Mouse (Mus musculus): ENCODE measurements around the gene Cfl1. TPM values are rescaled to one million over a fixed set of nuclear protein-coding genes. Genes with fewer than 3 reads are reported as not detected.

Gene Cfl1
- total RNA-seq (2023) = 1,000 to 10,000 TPM; 1,462 to 1,487 TPM

GRCm38 (mm10) chr19:5490313-5490897 lies at the start of gene Cfl1:
TSS of gene Cfl1 (plus strand) at chr19:5490455.

GRCm38 (mm10) chr19:5447515-5448353 lies 42.5 kb upstream of the Cfl1 start, which contains the start of gene Fosl1:
TSS of gene Fosl1 (plus strand) at chr19:5447547.

GRCm38 (mm10) chr19:5457746-5458442 lies 32.4 kb upstream of the Cfl1 start, which contains the start of gene Ccdc85b:
TSS of gene Ccdc85b (minus strand) at chr19:5457894.

GRCm38 (mm10) chr19:5460465-5460911 lies 29.8 kb upstream of the Cfl1 start, which contains the start of gene Fibp:
TSS of gene Fibp (plus strand) at chr19:5460615.

GRCm38 (mm10) chr19:5468374-5468773 lies 21.9 kb upstream of the Cfl1 start, which contains the start of gene Ctsw:
TSS of gene Ctsw (minus strand) at chr19:5468507.

GRCm38 (mm10) chr19:5473720-5474119 lies 16.5 kb upstream of the Cfl1 start, which contains the start of gene Efemp2:
TSS of gene Efemp2 (plus strand) at chr19:5473954.

GRCm38 (mm10) chr19:5487768-5488550 lies 2.3 kb upstream of the Cfl1 start, which contains the start of gene Mus81:
TSS of gene Mus81 (minus strand) at chr19:5488402.

GRCm38 (mm10) chr19:5503687-5504086 lies 13.4 kb downstream of the Cfl1 start, which contains the start of gene 1700020D05Rik:
TSS of gene 1700020D05Rik (minus strand) at chr19:5503787.

GRCm38 (mm10) chr19:5510031-5511026 lies 20.1 kb downstream of the Cfl1 start, which contains the start of gene Snx32:
TSS of gene Snx32 (minus strand) at chr19:5510538.

Other genes with a start within 250 kb of the Cfl1 start
- 100 to 1,000 TPM; 102 to 103 TPM for gene Pacs1, start 217.3 kb upstream of the Cfl1 start, total RNA-seq (2023)
- gene Sf3b2, start 195.0 kb upstream of the Cfl1 start, total RNA-seq (2023) = 100 to 1,000 TPM; 262 to 282 TPM
- not detected for gene Gal3st3, start 192.1 kb upstream of the Cfl1 start, total RNA-seq (2023)
- gene Catsper1, start 154.7 kb upstream of the Cfl1 start, total RNA-seq (2023) = not detected
- 1 to 10 TPM; 1.0 to 2.9 TPM for gene Cst6, start 140.9 kb upstream of the Cfl1 start, total RNA-seq (2023)
- 10 to 100 TPM; 35.1 to 42.2 TPM for gene Eif1ad, start 123.7 kb upstream of the Cfl1 start, total RNA-seq (2023)
- gene Banf1, start 123.3 kb upstream of the Cfl1 start, total RNA-seq (2023) = 100 to 1,000 TPM; 104 to 116 TPM
- gene Sart1, start 101.8 kb upstream of the Cfl1 start, total RNA-seq (2023) = 100 to 1,000 TPM; 183 to 193 TPM
- under 1 TPM in 1 of 2 experiments, not detected in 1; 0.98 TPM for gene Tsga10ip, start 87.9 kb upstream of the Cfl1 start, total RNA-seq (2023)
- 100 to 1,000 TPM; 176 to 179 TPM for gene Drap1, start 65.5 kb upstream of the Cfl1 start, total RNA-seq (2023)
- gene AI837181, start 65.3 kb upstream of the Cfl1 start, total RNA-seq (2023) = 10 to 100 TPM; 66.9 to 71.3 TPM
- gene Fosl1, start 42.9 kb upstream of the Cfl1 start, total RNA-seq (2023) = not detected
- 1 to 10 TPM; 7.1 TPM for gene Ccdc85b, start 32.6 kb upstream of the Cfl1 start, total RNA-seq (2023)
- gene Fibp, start 29.8 kb upstream of the Cfl1 start, total RNA-seq (2023) = 10 to 100 TPM; 85.7 to 89.0 TPM
- 100 to 1,000 TPM; 168 to 233 TPM for gene Ctsw, start 21.9 kb upstream of the Cfl1 start, total RNA-seq (2023)
- gene Efemp2, start 16.5 kb upstream of the Cfl1 start, total RNA-seq (2023) = 1 to 10 TPM; 1.6 to 3.4 TPM
- gene Mus81, start 2.1 kb upstream of the Cfl1 start, total RNA-seq (2023) = 10 to 100 TPM; 46.1 to 52.7 TPM
- gene 1700020D05Rik, start 13.3 kb downstream of the Cfl1 start, total RNA-seq (2023) = 1 to 10 TPM; 2.1 to 2.6 TPM
- gene Snx32, start 20.1 kb downstream of the Cfl1 start, total RNA-seq (2023) = 10 to 100 TPM in 1 of 2 experiments, 1 to 10 TPM in 1; 9.2 to 10.5 TPM
- not detected for gene Ovol1, start 70.2 kb downstream of the Cfl1 start, total RNA-seq (2023)
- 10 to 100 TPM; 25.5 to 26.2 TPM for gene Ap5b1, start 77.6 kb downstream of the Cfl1 start, total RNA-seq (2023)
- 100 to 1,000 TPM; 113 TPM for gene Rnaseh2c, start 111.4 kb downstream of the Cfl1 start, total RNA-seq (2023)
- gene Kat5, start 119.8 kb downstream of the Cfl1 start, total RNA-seq (2023) = 100 to 1,000 TPM; 120 to 134 TPM
- gene Rela, start 147.0 kb downstream of the Cfl1 start, total RNA-seq (2023) = 100 to 1,000 TPM; 129 to 143 TPM
- gene Sipa1, start 173.3 kb downstream of the Cfl1 start, total RNA-seq (2023) = 100 to 1,000 TPM; 205 to 236 TPM
- gene Map3k11, start 198.3 kb downstream of the Cfl1 start, total RNA-seq (2023) = 10 to 100 TPM; 47.9 to 54.0 TPM
- 100 to 1,000 TPM; 154 to 180 TPM for gene Pcnx3, start 198.5 kb downstream of the Cfl1 start, total RNA-seq (2023)
- gene Kcnk7, start 213.9 kb downstream of the Cfl1 start, total RNA-seq (2023) = 1 to 10 TPM; 1.1 to 1.3 TPM
- gene Ehbp1l1, start 235.9 kb downstream of the Cfl1 start, total RNA-seq (2023) = 10 to 100 TPM; 33.2 to 33.4 TPM
- gene Fam89b, start 239.2 kb downstream of the Cfl1 start, total RNA-seq (2023) = 10 to 100 TPM; 33.5 to 40.3 TPM

Data from T-cell, adult 66 days (primary cell).